Mouse (Mus musculus): Measurements from ENCODE around the gene Mipep. TPM values are rescaled to one million over a fixed set of nuclear protein-coding genes. Genes with fewer than 3 reads are reported as not detected.

The Mipep gene
- total and polyA plus RNA-seq, 3 experiments: 19.1 to 26.4 TPM; not detected in 1

DNA sequence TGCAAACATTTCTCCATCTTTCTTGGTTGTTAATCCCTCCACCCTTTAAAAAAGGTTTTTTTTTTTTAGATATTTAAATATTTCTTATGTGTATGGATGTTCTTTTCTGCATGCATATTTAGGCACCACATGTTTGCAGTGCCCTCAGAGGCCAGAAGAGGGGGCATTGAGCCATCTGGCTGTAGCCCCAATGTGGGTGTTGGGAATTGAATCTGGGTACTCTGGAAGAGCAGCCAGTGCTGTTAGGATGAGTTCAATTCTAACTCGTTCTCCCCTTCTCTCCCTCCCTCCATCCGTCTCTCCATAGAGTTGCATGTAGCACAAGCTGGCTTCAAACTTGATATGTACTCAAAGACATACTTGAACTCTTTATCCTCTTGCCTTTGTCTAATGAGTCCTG lies 10.9 kb upstream of the Mipep start:
- Histone ChIP-seq H3K27ac (ENCODE audit: control insufficient read depth, low read depth, low read length) (no peak overlapping the region), H3K9ac (ENCODE audit: control insufficient read depth, low read depth, low read length, poor library complexity, severe bottlenecking) (no peak overlapping the region), H3K9me3 (replicated peaks; ENCODE audit: insufficient read depth, low read length) (no peaks in the 10 kb centered on the region), H3K27me3 (ENCODE audit: control insufficient read depth in 1 of 2, insufficient read depth in 2 of 2, low read length in 2 of 2) (peaks cover 1 to 2% of the 10 kb centered on the region in 2 experiments; a peak in 2 of 4 replicates), H3K79me2 (ENCODE audit: control insufficient read depth, insufficient read depth, low read length, poor library complexity) (no peaks in the 10 kb centered on the region), H3K4me1 (ENCODE audit: control insufficient read depth in 1 of 2, insufficient read depth in 2 of 2, low read length in 2 of 2) (peaks cover 4 to 9% of the 10 kb centered on the region in 2 experiments), H3K36me3 (ENCODE audit: control insufficient read depth in 1 of 2, insufficient read depth in 2 of 2, low read length in 2 of 2) (peaks cover 0 to 4% of the 10 kb centered on the region in 2 experiments; a peak in 2 of 4 replicates), H3K4me3 (ENCODE audit: control insufficient read depth in 1 of 2, insufficient read depth in 1 of 2, low read depth in 2 of 2, low read length in 2 of 2) (no peak overlapping the region)
- DNase-seq (ENCODE audit: low read depth, low spot score): peak; percentile 46
- TF ChIP-seq ZC3H11A (IDR thresholded peaks at IDR 0.05; ENCODE audit: low read depth, low read length) (no peak), TBP (IDR thresholded peaks at IDR 0.05; ENCODE audit: low read depth, low read length) (no peak), CTCF (IDR thresholded peaks at IDR 0.05 in 2 of 3, conservative IDR thresholded peaks at IDR 0.05 in 1 of 3; ENCODE audit: control insufficient read depth in 1 of 3, insufficient read depth in 1 of 3, low read depth in 2 of 3, low read length in 3 of 3, poor library complexity in 1 of 3, severe bottlenecking in 1 of 3) (peak; percentile 50 to 55 (median 54)), ZKSCAN1 (IDR thresholded peaks at IDR 0.05; ENCODE audit: low read depth, low read length) (no peak), SMC3 (IDR thresholded peaks at IDR 0.05; ENCODE audit: low read depth, low read length) (peak; percentile 45)

DNA sequence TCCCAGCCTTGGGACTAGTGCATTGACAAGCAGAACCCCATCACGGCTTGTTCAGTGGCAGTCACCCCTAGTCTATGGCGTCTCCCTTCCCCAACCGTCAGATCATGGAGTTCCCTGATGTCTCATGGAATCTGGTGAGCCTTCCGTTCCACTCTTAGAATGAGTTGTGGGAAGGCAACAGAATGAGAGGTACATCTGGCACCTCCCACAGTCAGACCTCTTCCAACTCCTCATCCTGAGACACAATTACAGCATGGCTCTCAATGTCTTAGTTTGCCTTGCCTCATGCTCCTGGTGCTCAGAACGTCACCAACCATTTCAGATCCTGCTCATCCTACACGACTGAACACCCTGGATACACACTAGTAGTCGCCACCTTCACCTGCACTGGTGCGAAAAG lies 7.9 kb upstream of the Mipep start:
- Histone ChIP-seq H3K4me3 (ENCODE audit: control insufficient read depth in 1 of 2, insufficient read depth in 1 of 2, low read depth in 2 of 2, low read length in 2 of 2) (no peak overlapping the region), H3K27ac (ENCODE audit: control insufficient read depth, low read depth, low read length) (no peak overlapping the region), H3K79me2 (ENCODE audit: control insufficient read depth, insufficient read depth, low read length, poor library complexity) (no peaks in the 10 kb centered on the region), H3K9ac (ENCODE audit: control insufficient read depth, low read depth, low read length, poor library complexity, severe bottlenecking) (no peak overlapping the region), H3K36me3 (ENCODE audit: control insufficient read depth in 1 of 2, insufficient read depth in 2 of 2, low read length in 2 of 2) (peaks cover 0 to 4% of the 10 kb centered on the region in 2 experiments; a peak in 2 of 4 replicates), H3K9me3 (replicated peaks; ENCODE audit: insufficient read depth, low read length) (no peaks in the 10 kb centered on the region), H3K4me1 (ENCODE audit: control insufficient read depth in 1 of 2, insufficient read depth in 2 of 2, low read length in 2 of 2) (peaks cover 4 to 9% of the 10 kb centered on the region in 2 experiments), H3K27me3 (ENCODE audit: control insufficient read depth in 1 of 2, insufficient read depth in 2 of 2, low read length in 2 of 2) (no peaks in the 10 kb centered on the region)
- TF ChIP-seq NELFE (IDR thresholded peaks at IDR 0.05; ENCODE audit: low read depth, low read length): no peak
- DNase-seq (ENCODE audit: low read depth, low spot score): no peak

- Histone ChIP-seq H3K4me3 (ENCODE audit: control insufficient read depth in 1 of 2, insufficient read depth in 1 of 2, low read depth in 2 of 2, low read length in 2 of 2) (peak overlapping the region; percentile 32 to 38; a peak in 3 of 4 replicates), H3K9ac (ENCODE audit: control insufficient read depth, low read depth, low read length, poor library complexity, severe bottlenecking) (peak overlapping the region; percentile 44; the same call in 1 of the 2 replicates)
- peak; percentile 92 for DNase-seq (ENCODE audit: low read depth, low spot score)
- no peak for TF ChIP-seq MXI1 (IDR thresholded peaks at IDR 0.05; ENCODE audit: low read depth, low read length)
- no peak; the same call in 1 of the 2 replicates for TF ChIP-seq MAX (IDR thresholded peaks at IDR 0.05; ENCODE audit: low read length)
- peak; percentile 78 for TF ChIP-seq NRF1 (IDR thresholded peaks at IDR 0.05; ENCODE audit: insufficient read depth, low read depth, low read length, poor library complexity, severe bottlenecking)
- TF ChIP-seq USF2 (IDR thresholded peaks at IDR 0.05; ENCODE audit: borderline replicate concordance in 1 of 2, insufficient read depth in 1 of 2, low read depth in 1 of 2, low read length in 2 of 2): no peak
- no peak for TF ChIP-seq ZNF384 (IDR thresholded peaks at IDR 0.05; ENCODE audit: low read depth, low read length)
- TF ChIP-seq RCOR1 (IDR thresholded peaks at IDR 0.05; ENCODE audit: low read depth, low read length): no peak
- no peak for TF ChIP-seq POLR2AphosphoS5 (IDR thresholded peaks at IDR 0.05; ENCODE audit: borderline replicate concordance, low read depth, low read length)
- no peak for TF ChIP-seq E2F4 (IDR thresholded peaks at IDR 0.05; ENCODE audit: borderline replicate concordance, low read depth, low read length)
- no peak for TF ChIP-seq CTCF (IDR thresholded peaks at IDR 0.05 in 2 of 3, conservative IDR thresholded peaks at IDR 0.05 in 1 of 3; ENCODE audit: control insufficient read depth in 1 of 3, insufficient read depth in 1 of 3, low read depth in 2 of 3, low read length in 3 of 3, poor library complexity in 1 of 3, severe bottlenecking in 1 of 3)
- TF ChIP-seq MEF2A (IDR thresholded peaks at IDR 0.05; ENCODE audit: extremely low read depth, insufficient replicate concordance, low read depth, low read length, poor library complexity, severe bottlenecking): no peak
- no peak; the same call in 1 of the 2 replicates for TF ChIP-seq KAT2A (conservative IDR thresholded peaks at IDR 0.05; ENCODE audit: low read depth, low read length)
- TF ChIP-seq MYB (IDR thresholded peaks at IDR 0.05; ENCODE audit: low read depth, low read length): 0 out of 2 replicates have a peak, but pooled peaks have one; percentile 22
- TF ChIP-seq TBP (IDR thresholded peaks at IDR 0.05; ENCODE audit: low read depth, low read length): peak; percentile 68
- TF ChIP-seq POLR2A (IDR thresholded peaks at IDR 0.05; ENCODE audit: control insufficient read depth in 1 of 2, insufficient read depth in 1 of 2, low read depth in 1 of 2, low read length in 2 of 2, poor library complexity in 1 of 2): peak in 1 of 2 experiments; percentile 75; a peak in 2 of 4 replicates
- no peak for TF ChIP-seq USF1 (IDR thresholded peaks at IDR 0.05; ENCODE audit: low read depth, low read length)
- no peak for TF ChIP-seq MYC (IDR thresholded peaks at IDR 0.05; ENCODE audit: low read depth, low read length)
- TF ChIP-seq CHD2 (IDR thresholded peaks at IDR 0.05; ENCODE audit: low read length): peak; percentile 37
- peak; percentile 70 for TF ChIP-seq NELFE (IDR thresholded peaks at IDR 0.05; ENCODE audit: low read depth, low read length)
- no peak for TF ChIP-seq ZC3H11A (IDR thresholded peaks at IDR 0.05; ENCODE audit: low read depth, low read length)
- peak; percentile 50; the same call in 1 of the 2 replicates for TF ChIP-seq ZMIZ1 (IDR thresholded peaks at IDR 0.05; ENCODE audit: low read depth, low read length)
- no peak for TF ChIP-seq MAFK (IDR thresholded peaks at IDR 0.05; ENCODE audit: borderline replicate concordance, low read depth, low read length)
- TF ChIP-seq MAZ (IDR thresholded peaks at IDR 0.05; ENCODE audit: low read depth, low read length): no peak
Observed at GRCm38 (mm10) chr14:60777485-60777919, 6.9 kb upstream of the Mipep start.

More at GRCm38 (mm10) chr14:60777485-60777919, 6.9 kb upstream of the Mipep start:
- Histone ChIP-seq H3K9me3 (replicated peaks; ENCODE audit: insufficient read depth, low read length) (no peaks in the 10 kb centered on the region), H3K4me1 (ENCODE audit: control insufficient read depth in 1 of 2, insufficient read depth in 2 of 2, low read length in 2 of 2) (peaks cover 4 to 16% of the 10 kb centered on the region in 2 experiments), H3K27me3 (ENCODE audit: control insufficient read depth in 1 of 2, insufficient read depth in 2 of 2, low read length in 2 of 2) (no peaks in the 10 kb centered on the region), H3K27ac (ENCODE audit: control insufficient read depth, low read depth, low read length) (peak overlapping the region; percentile 73), H3K36me3 (ENCODE audit: control insufficient read depth in 1 of 2, insufficient read depth in 2 of 2, low read length in 2 of 2) (peaks cover 0 to 7% of the 10 kb centered on the region in 2 experiments; a peak in 2 of 4 replicates), H3K79me2 (ENCODE audit: control insufficient read depth, insufficient read depth, low read length, poor library complexity) (no peaks in the 10 kb centered on the region)

All from MEL (cell line).